Mouse (Mus musculus) E14TG2a.4 (cell line): ENCODE data around the gene Iqcd.

Experiments used
- CTCF ChIP-seq: conservative IDR thresholded peaks from 2 replicates; pipeline ENCODE4 v1.5.1; 2014; ENCODE audit warnings: low read length
- POU5F1 ChIP-seq: IDR thresholded peaks from 2 replicates; pipeline ENCODE4 v1.6.1; 2014; ENCODE audit warnings: low read length, borderline replicate concordance

DNA sequence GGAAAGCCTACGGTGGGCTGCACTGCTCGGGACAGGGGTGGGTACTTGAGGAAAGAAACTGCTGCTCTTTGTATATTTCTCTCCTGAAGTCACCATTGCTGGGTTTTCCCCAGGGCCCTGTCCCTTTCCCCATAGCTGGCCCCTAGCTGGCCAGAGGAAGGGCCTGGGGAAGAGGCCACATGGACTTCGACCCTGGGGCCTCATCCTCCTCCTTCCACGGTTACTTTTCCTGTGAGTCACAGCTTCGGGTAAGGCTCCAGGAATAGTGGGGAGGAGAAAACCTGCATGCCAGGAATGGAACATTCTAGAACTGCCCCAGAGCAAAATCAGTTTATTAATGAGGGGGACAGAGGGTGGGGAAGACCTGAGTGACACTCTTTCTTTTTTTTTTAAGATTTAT, 38.7 kb upstream of the Iqcd start:
- TF ChIP-seq CTCF (no peak), POU5F1 (no peak)
